Mouse (Mus musculus): ENCODE measurements at regions not wholly inside any gene's neighbourhood (a gene's known extent, or its start where the extent isn't known, plus 50 kb on each side); places are given as distances from the start of the nearest gene placed in this dataset.

GRCm38 (mm10) chr8:54418035-54418434 lies 111.3 kb upstream of the Asb5 start:
- Histone ChIP-seq H3K79me2 (ENCODE audit: control insufficient read depth, insufficient read depth, low read length, poor library complexity) (no peaks in the 10 kb centered on the region), H3K9me3 (replicated peaks; ENCODE audit: insufficient read depth, low read length) (no peaks in the 10 kb centered on the region), H3K4me1 (ENCODE audit: control insufficient read depth in 1 of 2, insufficient read depth in 2 of 2, low read length in 2 of 2) (no peaks in the 10 kb centered on the region), H3K27me3 (ENCODE audit: control insufficient read depth in 1 of 2, insufficient read depth in 2 of 2, low read length in 2 of 2) (no peaks in the 10 kb centered on the region), H3K36me3 (ENCODE audit: control insufficient read depth in 1 of 2, insufficient read depth in 2 of 2, low read length in 2 of 2) (no peaks in the 10 kb centered on the region), H3K9ac (ENCODE audit: control insufficient read depth, low read depth, low read length, poor library complexity, severe bottlenecking) (no peak overlapping the region), H3K27ac (ENCODE audit: control insufficient read depth, low read depth, low read length) (no peak overlapping the region), H3K4me3 (ENCODE audit: control insufficient read depth in 1 of 2, insufficient read depth in 1 of 2, low read depth in 2 of 2, low read length in 2 of 2) (no peak overlapping the region)
- no peak for DNase-seq (ENCODE audit: low read depth, low spot score)
- TF ChIP-seq NRF1 (IDR thresholded peaks at IDR 0.05; ENCODE audit: insufficient read depth, low read depth, low read length, poor library complexity, severe bottlenecking) = no peak
- no peak for TF ChIP-seq ELF1 (IDR thresholded peaks at IDR 0.05; ENCODE audit: low read depth, low read length)
- TF ChIP-seq KAT2A (conservative IDR thresholded peaks at IDR 0.05; ENCODE audit: low read depth, low read length) = no peak
- no peak for TF ChIP-seq SIN3A (IDR thresholded peaks at IDR 0.05; ENCODE audit: low read length)
- TF ChIP-seq SMC3 (IDR thresholded peaks at IDR 0.05; ENCODE audit: low read depth, low read length) = no peak
- TF ChIP-seq UBTF (IDR thresholded peaks at IDR 0.05; ENCODE audit: borderline replicate concordance, insufficient read depth, low read depth, low read length) = no peak
- TF ChIP-seq TAL1 (IDR thresholded peaks at IDR 0.05; ENCODE audit: low read length) = no peak
- no peak for TF ChIP-seq EP300 (IDR thresholded peaks at IDR 0.05; ENCODE audit: low read depth in 1 of 2, low read length in 2 of 2)
- no peak for TF ChIP-seq GATA1 (IDR thresholded peaks at IDR 0.05; ENCODE audit: low read depth, low read length)
- TF ChIP-seq POLR2AphosphoS5 (IDR thresholded peaks at IDR 0.05; ENCODE audit: borderline replicate concordance, low read depth, low read length) = no peak
- TF ChIP-seq GABPA (IDR thresholded peaks at IDR 0.05; ENCODE audit: low read depth, low read length) = no peak
- TF ChIP-seq MYC (IDR thresholded peaks at IDR 0.05; ENCODE audit: low read depth, low read length) = no peak
- TF ChIP-seq ZNF384 (IDR thresholded peaks at IDR 0.05; ENCODE audit: low read depth, low read length) = no peak

- Histone ChIP-seq H3K27ac (ENCODE audit: control insufficient read depth, low read depth, low read length) (no peak overlapping the region), H3K27me3 (ENCODE audit: control insufficient read depth in 1 of 2, insufficient read depth in 2 of 2, low read length in 2 of 2) (no peaks in the 10 kb centered on the region), H3K4me3 (ENCODE audit: control insufficient read depth in 1 of 2, insufficient read depth in 1 of 2, low read depth in 2 of 2, low read length in 2 of 2) (no peak overlapping the region), H3K36me3 (ENCODE audit: control insufficient read depth in 1 of 2, insufficient read depth in 2 of 2, low read length in 2 of 2) (no peaks in the 10 kb centered on the region), H3K9ac (ENCODE audit: control insufficient read depth, low read depth, low read length, poor library complexity, severe bottlenecking) (no peak overlapping the region), H3K79me2 (ENCODE audit: control insufficient read depth, insufficient read depth, low read length, poor library complexity) (no peaks in the 10 kb centered on the region), H3K4me1 (ENCODE audit: control insufficient read depth in 1 of 2, insufficient read depth in 2 of 2, low read length in 2 of 2) (no peaks in the 10 kb centered on the region), H3K9me3 (replicated peaks; ENCODE audit: insufficient read depth, low read length) (no peaks in the 10 kb centered on the region)
- TF ChIP-seq GABPA (IDR thresholded peaks at IDR 0.05; ENCODE audit: low read depth, low read length) = no peak
- TF ChIP-seq MYB (IDR thresholded peaks at IDR 0.05; ENCODE audit: low read depth, low read length) = no peak
- TF ChIP-seq RCOR1 (IDR thresholded peaks at IDR 0.05; ENCODE audit: low read depth, low read length) = no peak
- no peak for TF ChIP-seq JUND (IDR thresholded peaks at IDR 0.05; ENCODE audit: low read depth, low read length)
- no peak for TF ChIP-seq TBP (IDR thresholded peaks at IDR 0.05; ENCODE audit: low read depth, low read length)
- no peak for DNase-seq (ENCODE audit: low read depth, low spot score)
Observed at GRCm38 (mm10) chr8:54420339-54421098, 108.9 kb upstream of the Asb5 start.
